Mouse (Mus musculus): ENCODE measurements at regions not wholly inside any gene's neighbourhood (a gene's known extent, or its start where the extent isn't known, plus 50 kb on each side); places are given as distances from the start of the nearest gene placed in this dataset.

DNA sequence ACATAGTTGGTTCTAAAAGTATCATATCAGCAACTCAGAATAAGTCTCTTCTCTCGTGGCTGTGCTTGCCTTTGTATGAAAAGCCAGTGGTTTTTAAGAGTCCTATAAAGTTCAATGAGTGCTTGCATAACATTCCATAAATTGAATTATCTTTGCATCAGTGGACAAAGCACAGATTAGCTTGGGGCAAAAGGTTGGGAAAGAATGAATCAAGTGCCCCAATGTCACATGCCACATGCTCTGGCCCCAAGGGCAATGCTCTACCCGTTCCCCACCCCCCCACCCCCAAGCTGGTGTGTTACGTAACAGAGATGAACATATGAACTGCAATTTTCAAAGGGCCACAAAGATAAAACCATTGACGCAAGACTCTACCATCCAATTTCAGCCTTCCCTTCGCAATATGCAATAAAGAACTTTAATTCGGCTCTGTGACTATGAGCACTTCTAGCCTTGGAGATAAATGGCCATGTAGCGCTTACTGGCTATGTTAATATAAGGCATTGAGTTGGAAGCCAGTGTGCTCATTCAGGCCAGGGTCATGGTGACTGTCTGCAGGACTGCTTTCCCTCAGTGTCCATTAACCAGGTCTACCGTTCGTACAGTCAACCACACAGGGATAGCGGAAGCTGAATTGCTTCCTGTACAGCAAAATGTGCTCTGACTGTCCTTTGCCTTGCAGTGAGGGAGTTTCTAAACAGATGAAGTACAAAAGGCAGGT, 421.1 kb upstream of the Adamts16 start:
- intact Hi-C loops (cut with DNase I): no loop called here
- DNase-seq: no peak

DNA sequence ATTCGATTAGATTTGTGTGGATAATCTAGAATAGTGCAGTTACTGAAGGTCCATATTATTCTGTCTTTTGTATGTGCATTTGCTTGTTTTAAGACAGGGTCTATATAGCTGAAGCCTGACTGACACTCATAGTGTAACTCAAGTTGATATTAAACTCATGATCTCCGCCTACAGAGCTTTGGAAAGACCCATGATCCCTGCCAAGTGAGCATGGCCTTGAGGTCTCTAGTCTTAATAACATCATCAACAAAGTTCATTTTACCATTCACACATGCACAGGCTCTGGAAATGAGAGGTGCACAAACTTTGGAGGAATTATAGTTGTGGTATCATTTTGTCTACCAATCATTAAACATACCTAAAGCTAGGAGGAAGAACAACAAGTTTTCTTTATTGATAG, 412.4 kb upstream of the Adamts16 start:
- intact Hi-C loops (cut with DNase I): no loop called here
- no peak for DNase-seq

DNA sequence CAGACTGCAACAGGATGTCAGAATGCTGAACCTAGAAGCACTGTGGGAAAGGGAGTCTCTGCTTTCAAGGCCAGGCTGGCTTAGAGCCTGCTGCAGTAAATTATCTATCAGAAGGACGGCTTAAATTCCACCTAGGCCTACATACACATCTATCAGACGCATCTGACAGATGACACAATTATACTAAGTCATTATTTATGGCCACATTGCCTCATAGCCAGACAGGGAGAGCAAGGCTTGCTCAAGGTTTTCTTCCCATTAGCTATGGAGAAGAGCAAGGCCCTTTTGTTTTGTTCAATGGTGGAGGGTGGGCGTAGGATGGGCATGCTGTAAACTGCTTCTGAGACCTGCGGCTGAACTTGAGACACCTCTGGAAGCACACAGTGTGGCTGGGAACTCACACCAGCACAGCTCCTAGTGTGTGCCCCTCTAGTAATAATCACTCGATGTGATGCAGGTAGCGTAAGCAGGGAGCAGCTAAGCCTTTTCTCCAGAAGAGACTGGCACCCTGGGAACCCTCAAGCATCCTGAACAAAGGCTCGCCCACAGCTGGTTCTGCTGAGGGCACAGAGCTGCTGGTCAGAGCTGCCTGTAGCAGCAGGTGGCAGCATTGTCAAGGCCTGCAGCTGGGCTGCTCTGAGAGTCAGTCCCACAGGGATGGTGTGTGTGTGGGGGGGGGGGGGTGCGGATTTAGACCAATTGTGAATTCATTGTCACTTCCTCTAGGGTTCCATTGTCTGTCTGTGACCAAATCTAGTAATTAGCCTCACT, 406.8 kb upstream of the Adamts16 start:
- intact Hi-C loops (cut with DNase I): no loop called here
- peak; percentile 3 to 20 for DNase-seq

DNA sequence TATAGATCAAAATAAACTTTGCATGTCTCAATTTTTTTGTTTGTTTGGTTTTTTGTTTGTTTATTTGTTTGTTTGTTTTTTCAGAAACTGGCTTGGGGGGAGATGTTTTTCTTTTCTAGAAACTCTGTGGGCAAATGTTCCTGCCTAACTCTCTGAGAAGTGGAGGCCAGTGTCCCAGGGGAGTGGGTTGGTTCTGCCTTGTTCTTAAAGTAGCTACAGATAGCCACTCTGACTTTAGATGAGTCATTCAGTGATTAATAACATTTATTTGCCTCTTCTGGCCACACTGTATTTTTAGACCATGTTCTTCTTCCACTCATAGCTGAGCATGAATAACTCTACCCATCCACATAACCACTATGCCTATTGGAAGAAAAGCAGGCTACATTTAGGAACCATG, 405.6 kb upstream of the Adamts16 start:
- no peak for DNase-seq
- intact Hi-C loops (cut with DNase I): no loop called here

DNA sequence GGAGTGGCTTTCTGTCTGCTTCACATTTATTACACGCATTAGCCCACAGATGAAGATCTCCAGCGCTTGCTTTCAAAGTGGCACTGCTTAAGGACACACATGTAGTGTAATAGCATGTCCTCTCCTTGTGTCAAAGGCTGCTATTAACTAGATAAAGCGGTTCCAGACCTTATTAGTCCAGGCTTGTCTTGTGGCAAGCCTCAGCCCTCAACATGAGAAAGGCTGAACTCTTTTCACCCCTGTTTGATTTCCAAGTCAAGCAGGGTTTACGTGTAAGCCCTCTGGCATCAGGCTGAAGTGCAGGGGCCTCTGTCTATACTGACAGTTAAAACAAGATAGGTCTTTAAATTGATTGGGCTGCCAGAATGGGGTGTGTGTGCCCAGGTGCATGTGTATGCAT, 403.7 kb upstream of the Adamts16 start:
- intact Hi-C loops (cut with DNase I): no loop called here
- no peak for DNase-seq

DNA sequence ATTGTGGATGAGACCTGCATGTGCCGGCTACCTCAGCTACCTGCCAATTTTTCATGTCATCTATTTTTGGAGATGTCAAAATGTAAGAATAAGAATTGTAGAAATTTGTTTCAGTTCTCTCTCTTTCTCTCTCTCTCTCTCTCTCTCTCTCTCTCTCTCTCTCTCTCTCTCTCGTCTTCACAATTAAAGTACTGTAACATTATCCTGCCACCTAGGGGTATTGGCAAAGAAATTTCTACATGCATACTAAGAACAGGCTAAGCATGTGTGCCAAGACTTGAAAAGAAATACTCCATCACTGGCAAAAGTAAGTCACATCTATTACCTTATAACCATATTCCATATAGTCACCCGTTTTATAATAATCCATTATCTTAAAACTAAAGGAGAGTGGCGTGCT, 398.2 kb upstream of the Adamts16 start:
- DNase-seq: no peak
- intact Hi-C loops (cut with DNase I): no loop called here

DNA sequence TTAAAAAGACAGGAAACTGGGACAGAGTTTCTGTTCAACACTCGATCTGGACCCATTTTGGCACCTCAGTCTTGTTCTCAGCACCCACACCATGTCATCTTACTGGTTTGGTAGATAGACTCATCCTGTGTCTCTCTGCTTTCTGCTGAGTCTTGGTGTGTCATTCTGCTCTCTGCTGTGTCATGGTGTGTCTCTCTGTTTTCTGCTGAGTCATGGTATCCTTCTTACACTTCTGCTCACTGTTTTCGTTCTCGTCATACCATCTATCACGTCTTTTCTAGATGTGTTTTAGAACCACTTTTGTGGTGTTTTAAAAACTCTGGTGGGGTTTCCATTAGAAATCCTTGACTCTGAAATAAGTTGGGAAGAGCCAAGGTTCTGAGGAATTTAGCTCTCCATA, 393.7 kb upstream of the Adamts16 start:
- DNase-seq: no peak
- intact Hi-C loops (cut with DNase I): no loop called here

DNA sequence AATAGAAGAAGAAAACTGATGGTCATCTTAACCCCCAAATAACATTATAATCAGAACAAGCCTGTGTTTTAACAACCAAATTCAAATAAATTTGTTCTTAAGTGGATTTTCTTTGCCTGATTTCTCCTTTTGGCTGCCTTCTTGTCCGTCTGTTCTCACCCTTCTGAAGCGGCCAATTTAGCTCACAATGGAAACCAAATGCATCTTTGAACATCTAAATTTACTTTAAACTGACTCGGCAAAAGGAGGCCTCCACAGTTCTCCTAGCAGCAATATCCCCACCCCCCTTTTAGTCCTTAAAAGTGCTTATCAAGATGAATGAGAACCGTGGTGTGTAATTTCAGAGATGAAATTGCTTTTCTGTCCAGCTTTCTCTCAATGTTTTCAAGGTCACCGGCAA, 389.6 kb upstream of the Adamts16 start:
- intact Hi-C loops (cut with DNase I): no loop called here
- DNase-seq: no peak

DNA sequence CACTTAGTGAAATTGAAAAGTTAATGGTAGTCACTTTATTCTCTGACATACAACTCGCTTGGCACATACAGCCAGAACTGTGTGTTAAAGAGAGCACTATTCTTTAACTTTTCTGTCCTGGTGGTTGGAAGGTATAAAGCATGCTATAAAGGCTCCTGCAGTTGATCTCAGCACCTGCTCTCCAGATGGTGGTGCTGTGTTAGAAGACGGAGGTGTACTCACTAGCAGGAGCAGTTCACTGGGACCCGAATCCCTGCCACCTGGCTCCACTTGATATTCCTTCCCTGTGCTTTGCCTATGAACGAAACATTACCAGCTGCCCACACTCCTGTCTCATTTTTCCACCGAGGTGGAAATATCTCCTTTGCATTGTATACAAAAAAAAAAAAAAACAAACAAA, 373.2 kb upstream of the Adamts16 start:
- DNase-seq: no peak
- intact Hi-C loops (cut with DNase I): no loop called here

DNA sequence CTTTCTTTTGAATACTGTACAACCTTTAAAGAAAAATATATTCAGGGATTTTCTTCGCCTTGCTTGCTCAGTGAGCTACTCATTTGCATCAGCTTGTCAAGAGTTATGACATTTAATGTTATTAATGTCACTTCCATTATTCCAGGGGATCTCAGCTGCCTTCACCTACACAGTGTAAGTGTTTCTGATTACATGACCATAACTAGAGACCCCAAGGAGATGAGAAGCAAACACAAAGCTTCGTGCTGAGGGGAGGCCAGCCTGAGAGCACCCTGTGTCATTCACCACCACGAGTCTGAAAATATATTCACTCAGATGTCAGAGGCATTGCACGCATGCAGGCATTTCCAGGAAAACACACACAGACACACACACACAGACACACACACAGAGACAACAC, 369.8 kb upstream of the Adamts16 start:
- intact Hi-C loops (cut with DNase I): no loop called here
- no peak for DNase-seq

DNA sequence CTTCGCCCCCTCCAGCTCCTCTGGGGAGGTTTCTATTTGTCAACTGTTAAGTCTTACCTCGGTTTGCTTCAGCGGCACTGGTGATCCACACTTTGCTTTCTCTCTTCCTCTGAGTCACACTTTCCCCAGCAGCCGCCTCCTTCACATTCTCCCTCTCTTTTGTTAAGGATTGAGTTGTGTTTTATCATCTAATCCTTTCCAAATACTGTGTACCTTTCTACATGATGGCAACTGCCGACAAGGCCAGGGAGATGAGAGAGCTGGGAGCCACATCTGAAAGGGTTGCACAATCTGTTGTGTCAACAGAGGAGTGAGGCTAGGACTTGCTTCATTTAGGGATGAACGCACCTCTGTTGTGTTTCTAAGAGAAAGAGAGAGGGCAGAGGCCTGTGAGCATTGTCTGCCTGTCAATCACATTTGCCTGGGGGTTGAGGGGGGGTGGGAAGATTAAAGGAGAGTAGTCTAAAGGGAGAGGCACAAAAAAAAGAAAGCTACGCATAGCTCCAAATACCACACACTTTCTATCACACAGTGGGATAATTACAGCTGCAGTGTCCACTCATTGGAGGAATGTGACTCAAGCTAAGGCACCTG, 369.1 kb upstream of the Adamts16 start:
- no peak for DNase-seq
- intact Hi-C loops (cut with DNase I): no loop called here

DNA sequence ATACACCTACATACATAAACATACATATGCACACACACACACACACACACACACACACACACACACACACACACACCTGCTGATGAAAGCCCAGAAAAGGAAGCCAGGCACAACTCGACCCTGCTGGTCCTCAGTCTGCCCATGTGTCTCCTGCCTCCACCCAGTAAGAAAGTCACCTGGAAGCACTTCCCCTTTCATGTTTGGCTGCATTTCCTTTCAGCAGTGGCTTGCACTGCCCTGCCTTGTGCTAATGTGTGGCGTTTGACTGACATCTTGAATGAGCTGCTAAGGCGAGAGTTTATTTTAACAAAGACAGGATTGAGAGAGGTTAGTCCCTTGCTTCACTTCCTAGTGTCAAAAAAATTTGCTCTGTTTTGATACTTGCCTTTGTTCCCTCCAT, 364.1 kb upstream of the Adamts16 start:
- intact Hi-C loops (cut with DNase I): no loop called here
- DNase-seq: no peak

DNA sequence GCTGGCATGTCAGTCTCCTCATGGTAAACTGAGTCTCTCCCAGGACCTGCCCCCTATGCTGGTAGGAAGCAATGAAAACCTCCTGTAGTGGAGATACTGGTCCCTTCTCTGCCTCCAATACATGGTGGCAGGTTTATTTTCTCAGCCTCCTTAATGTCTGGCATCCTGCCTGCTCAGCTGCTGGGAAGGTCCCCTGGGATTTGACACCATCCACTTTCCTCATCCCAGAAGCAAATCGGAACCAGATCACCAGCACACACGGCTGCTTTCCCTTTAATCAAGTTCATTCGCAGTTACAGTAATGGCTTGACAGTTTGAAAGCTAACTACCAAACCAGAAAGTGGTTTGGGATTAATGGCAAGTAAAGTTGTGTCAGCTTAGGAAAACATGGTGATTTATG, 359.0 kb upstream of the Adamts16 start:
- peak in 1 of 2 experiments; percentile 2 for DNase-seq
- intact Hi-C loops (cut with DNase I): no loop called here

DNA sequence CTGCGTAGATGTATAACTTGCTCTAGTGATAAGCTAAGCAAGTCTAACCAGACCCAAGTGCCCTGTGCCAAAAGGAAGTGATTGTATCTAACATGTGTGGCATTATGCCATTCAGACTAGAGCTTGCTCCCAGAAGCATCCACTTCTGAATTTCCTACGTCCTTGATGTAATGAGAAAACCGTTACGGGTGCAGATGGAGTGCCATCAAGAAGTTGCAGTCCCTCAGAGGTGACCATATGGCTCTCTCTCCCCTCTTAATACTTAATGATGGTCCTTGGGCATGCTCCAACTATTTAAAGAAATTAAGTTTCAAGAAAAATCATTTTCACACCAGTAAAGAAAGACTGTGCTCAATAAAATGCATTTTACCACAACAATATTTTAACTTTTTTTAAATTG, 354.1 kb upstream of the Adamts16 start:
- intact Hi-C loops (cut with DNase I): no loop called here
- no peak for DNase-seq

DNA sequence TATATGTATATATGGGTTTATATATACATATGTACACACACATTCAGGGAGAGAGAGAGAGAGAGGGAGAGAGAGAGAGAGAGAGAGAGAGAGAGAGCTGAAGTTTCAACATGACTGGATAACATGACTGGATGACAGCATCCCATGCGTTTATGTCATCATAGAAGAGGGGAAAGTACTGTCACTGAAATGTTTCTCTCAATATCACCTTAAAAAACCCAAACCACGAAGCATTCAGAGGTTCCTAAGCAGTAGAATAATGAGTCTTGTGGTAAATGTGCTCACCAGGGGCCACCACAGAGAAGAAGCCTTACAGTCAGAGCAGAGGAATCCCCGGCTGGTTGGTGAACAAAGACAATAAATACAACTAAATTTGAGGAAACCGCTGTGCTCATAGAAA, 342.9 kb upstream of the Adamts16 start:
- intact Hi-C loops (cut with DNase I): no loop called here
- DNase-seq: no peak

DNA sequence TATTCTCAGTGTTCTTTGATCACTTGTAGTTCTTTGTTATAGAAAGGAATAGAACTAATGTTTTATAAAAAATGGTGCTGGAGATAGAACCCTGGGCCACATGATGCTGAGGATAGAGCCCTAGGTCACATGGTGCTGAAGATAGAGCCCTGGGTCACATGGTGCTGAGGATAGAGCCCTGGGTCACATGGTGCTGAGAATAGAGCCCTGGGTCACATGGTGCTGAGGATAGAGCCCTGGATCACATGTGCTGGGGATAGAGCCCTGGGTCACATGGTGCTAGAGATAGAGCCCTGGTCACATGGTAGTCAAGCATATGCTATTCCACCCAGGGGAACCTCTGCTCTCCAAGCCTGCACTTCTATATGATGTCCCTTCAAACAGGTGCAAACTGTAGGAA, 337.5 kb upstream of the Adamts16 start:
- intact Hi-C loops (cut with DNase I): no loop called here
- no peak for DNase-seq

DNA sequence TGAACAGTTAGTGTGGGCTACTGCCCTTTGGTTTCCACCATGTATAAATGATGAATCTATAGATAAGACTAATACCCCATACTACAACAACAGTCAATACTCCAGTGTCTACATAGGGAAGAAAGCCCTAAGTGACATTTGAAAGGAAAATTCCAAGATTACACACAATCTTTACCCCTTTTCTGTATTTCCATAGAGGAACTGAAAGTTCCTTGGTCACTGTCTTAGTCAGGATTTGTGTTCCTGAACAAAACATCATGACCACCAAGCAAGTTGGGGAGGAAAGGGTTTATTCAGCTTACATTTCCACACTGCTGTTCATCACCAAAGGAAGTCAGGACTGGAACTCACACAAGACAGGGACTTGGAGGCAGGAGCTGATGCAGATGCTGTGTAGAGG, 332.7 kb upstream of the Adamts16 start:
- intact Hi-C loops (cut with DNase I): no loop called here
- DNase-seq: no peak

DNA sequence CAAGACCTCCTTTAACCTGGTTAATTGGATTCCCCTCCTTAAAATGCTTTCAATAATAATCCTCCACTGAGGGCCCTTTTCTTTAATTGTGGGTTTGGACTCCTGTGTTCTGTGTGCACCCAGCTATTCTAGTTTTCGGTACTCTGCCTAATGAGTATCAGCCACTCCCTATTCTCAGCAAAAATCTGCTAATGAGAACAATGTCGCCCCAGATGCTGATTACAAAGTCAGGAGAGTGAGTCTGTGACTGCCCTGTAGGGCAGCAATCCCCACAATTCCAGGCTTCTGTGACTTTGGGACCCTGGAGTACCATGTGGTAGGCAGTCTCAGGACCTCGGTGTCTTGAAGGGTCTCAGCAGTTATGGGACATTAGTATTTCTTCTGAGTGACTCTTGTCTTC, 324.6 kb upstream of the Adamts16 start:
- intact Hi-C loops (cut with DNase I): no loop called here
- no peak for DNase-seq

DNA sequence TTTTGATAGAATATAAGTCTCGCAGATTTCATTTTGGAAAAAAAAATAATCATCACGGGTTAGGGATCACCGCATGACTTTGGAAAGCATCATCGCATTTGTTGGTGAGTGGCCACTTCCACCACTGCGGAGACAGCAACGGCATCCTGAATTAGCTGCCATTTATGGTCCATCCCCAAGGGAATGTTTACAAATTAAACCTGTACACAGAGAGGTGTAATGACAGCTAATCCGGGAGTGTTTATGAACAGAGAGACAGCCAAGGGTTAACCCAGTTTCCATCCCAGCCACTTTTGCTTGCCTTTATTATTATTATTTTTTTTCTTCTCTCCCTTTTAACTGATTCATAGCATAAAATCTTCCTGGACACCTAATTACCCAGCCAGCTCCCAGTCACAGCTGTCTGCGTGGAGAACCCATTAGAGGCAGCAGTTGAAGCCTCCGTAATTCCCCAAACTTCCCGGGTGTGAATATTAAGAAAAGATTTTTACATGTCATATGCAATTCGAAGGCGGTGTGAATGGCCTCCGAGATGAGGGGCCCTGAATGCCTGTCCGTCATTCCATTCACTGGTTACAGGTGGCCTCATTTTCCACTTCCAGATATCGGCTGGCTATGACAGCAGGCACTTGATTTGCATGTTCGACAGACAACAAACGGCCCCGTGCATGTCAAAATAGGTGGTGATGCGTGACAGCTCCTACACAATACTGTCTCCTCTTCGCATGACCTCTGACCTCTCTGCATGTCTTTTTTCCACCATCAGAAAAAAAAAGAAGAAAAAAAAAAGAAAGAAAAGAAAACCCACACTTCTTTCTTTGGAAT, 323.7 kb upstream of the Adamts16 start:
- no peak for DNase-seq
- intact Hi-C loops (cut with DNase I): no loop called here

DNA sequence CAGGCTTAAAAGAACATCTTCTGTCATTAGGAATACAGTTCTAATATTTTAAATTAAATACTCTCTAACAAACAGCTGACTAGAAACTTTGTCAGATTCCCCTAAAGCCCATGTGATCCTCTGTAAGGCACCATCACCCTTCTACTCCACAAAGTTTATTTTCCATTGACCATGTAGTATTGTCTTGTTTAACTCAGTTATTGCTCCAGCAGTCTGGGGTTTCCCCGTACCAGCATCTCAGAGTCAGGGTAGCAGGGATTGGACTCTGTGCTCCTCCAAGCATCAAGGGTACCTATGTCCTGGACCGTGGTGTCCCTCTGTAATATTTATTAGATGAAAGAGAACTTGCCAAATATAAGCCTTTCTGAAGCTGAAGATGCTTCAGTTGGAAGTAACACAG, 322.4 kb upstream of the Adamts16 start:
- intact Hi-C loops (cut with DNase I): no loop called here
- no peak for DNase-seq

DNA sequence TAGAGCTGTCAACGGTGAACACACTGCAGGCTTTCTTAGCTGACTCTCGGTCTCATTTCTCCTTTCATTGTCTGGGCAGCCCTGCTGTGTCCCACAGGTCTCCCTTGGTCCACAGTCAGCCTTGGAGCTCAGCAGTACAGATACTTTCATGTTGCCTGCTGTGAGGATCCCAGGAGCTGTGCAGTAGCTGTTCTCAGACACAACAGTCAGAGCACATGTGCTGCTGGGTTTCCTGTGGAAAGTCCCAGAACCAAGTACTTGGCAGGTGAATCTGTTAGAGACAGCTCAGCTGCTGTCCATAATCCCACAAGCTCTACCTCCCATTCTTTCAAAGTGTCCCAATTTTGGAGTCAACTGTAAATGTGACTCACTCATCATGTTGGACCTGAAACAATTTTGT, 321.3 kb upstream of the Adamts16 start:
- DNase-seq: no peak
- intact Hi-C loops (cut with DNase I): no loop called here

All from heart, postnatal 14 days (tissue).